Mouse (Mus musculus) olfactory bulb, adult 2 months (tissue): ENCODE results near the gene Colgalt1.

Experiments used
- CTCF ChIP-seq: fragments of 200-500 bp; IDR thresholded peaks from 2 replicates; pipeline ENCODE4 v1.5.1; 2012; ENCODE audit warnings: low read depth, mild to moderate bottlenecking, low read length, moderate library complexity; ENCODE audit not compliant: insufficient read depth
- POLR2A ChIP-seq: fragments of 200-500 bp; IDR thresholded peaks from 2 replicates; pipeline ENCODE4 v1.6.1; 2012; ENCODE audit warnings: mild to moderate bottlenecking, low read depth, low read length, moderate library complexity; ENCODE audit not compliant: insufficient read depth

- TF ChIP-seq CTCF (peak; percentile 43; the same call in 1 of the 2 replicates), POLR2A (no peak)
These were observed 23.9 kb upstream of the Colgalt1 start for GRCm38 (mm10) chr8:71586891-71587290.
